Mouse (Mus musculus) left cerebral cortex, adult 8-10 months (tissue): ENCODE data around the gene Atpaf2. TPM values are rescaled to one million over a fixed set of nuclear protein-coding genes. Genes with fewer than 3 reads are reported as not detected.
"Not testable (repeated sequence)": the region's sequence is repeated elsewhere in the genome, so short reads cannot be mapped to it uniquely, and the experiment has no call there.

Experiments
- DNase-seq, 2 experiments: peaks; one replicate each; pipeline ENCODE4 v3.0.0; 2022; ENCODE audit warnings: low spot score in 2 of 2
- total RNA-seq, 4 experiments: library from RNA; stranded (reverse); gene quantifications; 2 replicates each; pipeline ENCODE4 v1.2.4; 2022

The Atpaf2 gene
- total RNA-seq: 10 to 100 TPM; 27.7 to 34.3 (median 30.8) TPM

DNA sequence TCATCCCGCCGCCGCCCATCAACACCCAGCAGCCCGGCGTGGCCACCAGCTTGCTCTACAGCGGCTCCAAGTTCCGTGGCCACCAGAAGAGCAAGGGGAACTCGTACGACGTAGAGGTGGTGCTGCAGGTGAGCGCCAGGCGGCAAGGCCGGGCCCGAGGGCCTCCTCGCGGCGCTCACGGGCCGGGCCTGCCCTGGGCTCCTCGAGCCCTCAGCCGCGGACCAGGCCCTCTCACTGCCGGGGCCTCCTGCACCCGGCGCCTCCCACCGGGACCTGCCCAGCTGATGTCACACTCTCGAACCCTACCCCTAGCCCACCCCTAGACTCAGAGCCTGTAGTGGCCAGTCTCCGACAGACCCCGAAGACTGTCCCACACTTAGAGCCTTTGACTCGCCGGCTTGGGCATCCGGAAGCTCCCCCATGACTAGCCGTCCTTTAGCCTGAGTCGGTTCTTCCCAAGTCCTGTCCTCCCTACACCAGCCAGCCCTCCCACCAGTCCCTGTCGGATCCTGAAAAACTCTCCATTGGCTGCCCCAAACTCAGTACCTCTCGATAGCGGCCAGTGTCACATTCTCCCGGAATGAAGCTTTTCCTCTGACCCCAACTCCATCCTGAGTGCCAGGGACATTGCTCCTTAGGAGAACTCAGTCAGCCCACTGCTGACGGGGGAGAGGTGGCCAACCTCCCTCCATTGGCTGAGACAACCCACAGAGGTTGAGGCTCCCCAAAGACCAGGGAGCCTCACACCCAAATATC is at the start of gene Atpaf2:
Gene Atpaf2, minus strand, starts transcription at position 741 of the 756 bp plus-strand sequence.
- peak in 1 of 2 experiments; percentile 25 for DNase-seq

DNA sequence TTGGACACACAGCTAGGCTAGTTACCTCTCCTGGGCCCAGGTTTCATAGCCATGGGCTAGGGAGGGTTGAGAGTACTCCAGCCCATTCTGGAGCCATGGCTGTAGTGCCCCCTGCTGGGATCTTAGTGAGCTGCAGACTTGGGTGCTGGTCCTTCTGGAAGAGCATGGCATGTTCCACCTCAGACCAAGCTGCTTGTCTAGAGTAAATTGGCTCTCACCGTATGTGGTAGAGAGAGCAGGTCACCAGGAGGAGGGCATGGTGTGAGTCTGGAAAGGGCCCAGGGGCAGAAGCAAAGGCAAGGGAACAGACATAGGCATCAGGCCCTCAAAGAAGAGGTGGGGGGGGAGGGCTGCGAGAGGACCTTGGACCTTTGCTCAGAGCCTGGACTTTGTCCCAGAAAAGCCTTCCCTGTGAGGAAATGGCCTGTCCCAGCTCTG is 47.7 kb upstream of the Atpaf2 start:
- DNase-seq: no peak

DNA sequence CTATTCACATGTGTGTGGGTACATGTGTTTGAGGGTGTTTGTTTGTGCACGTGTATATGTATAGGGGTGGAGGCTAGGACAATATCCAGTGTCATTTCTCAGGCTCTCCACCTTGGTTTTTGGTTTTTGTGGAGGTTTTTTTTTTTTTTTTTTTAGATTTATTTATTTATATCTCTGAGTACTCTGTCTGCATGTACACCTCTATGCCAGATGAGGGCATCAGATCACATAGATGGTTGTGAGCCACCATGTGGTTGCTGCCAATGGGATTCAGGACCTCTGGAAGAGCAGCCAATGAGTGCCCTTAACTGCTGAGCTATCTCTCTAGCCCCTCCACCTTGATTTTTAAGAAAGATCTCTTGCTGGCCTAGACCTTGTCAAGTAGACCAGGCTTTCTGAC is 39.7 kb upstream of the Atpaf2 start:
- DNase-seq: no peak

DNA sequence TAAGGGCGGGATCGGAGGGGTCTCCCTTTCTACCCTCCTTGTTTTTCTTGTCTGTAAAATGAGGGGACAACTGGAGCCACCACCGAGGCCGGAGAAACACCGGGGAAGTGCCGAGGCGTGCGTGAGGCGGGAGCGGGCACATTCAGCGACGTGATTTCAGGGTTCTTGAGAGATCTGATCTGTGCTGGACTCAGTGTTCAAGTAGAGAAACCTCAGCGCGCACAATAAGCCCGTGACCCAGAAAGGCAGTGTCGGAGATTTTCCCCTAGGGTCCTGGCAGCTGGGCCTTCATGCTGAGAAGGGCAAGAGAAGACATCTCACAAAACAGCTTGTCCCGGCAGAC is 36.5 kb upstream of the Atpaf2 start:
- no peak for DNase-seq

DNA sequence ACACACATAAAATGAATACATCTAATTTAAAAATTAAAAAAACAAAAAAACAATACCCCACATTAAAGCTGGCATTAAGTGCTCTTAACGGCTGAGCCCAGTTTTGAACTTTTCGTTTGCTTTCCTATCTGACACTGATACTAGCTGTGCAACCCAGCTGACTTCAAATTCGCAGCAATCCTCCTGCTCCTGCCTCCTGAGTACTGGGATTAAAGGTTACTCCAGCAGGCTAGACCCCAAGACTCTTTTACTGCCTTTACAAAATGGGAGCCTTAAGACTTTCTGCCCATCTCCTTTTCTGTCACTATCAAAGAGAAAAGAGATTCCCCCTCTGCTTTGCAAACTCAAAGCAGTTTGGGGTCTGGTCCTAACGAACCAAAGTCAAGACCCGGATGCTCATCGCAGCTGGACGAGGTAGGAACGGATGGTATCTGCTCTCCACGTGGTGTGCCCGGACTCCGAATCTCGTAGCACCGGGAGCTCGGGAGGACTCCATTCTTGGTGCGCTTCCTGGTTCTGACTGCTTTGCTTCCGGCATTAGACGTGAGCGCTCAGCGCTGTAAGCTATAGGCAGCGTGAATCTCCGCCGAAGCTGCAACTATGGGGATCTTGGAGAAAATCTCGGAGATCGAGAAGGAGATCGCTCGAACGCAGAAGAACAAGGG is 36.0 kb upstream of the Atpaf2 start, which contains the start of gene Drg2:
Gene Drg2, plus strand, starts transcription at position 512 of the 665 bp plus-strand sequence.
- DNase-seq: peak; percentile 76 to 92

DNA sequence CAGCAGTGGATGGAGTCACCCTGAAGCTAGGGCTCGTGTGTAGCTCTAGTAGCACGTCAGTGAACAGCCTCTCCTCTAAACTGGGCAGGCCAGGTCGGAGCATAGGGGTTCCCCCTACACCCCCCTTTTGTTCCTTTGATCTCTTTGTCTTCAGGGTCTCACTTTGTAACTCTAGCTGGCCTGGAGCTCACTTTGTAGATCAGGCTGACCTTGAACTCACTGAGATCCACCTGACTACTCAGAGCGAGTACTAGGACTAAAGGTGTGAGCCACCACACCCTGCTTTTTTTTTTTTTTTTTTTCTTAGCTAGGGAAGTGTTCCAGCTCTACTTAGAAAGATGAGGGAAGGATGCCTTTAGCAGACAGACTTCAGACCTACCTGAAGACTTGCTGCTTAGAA is 25.8 kb upstream of the Atpaf2 start:
- no peak for DNase-seq

DNA sequence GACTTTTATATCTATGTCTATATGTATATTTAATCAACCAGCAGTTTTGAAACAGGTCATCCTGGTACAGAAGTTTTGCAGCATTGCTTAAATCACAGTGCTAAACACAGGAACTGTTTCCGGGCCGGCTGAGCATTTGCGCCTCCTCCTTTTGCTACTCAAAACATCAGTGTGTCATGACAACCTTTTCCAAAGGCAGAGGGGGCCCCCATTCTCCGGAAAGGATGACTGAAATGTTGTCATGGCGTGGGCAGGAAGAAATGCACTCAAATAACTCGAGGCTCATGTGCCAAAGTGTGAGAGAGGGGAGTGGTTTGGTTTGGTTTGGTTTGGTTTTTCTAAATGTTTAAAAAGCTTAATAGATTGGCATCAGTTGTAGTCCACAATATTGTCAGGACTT is 24.6 kb upstream of the Atpaf2 start:
- DNase-seq: no peak

DNA sequence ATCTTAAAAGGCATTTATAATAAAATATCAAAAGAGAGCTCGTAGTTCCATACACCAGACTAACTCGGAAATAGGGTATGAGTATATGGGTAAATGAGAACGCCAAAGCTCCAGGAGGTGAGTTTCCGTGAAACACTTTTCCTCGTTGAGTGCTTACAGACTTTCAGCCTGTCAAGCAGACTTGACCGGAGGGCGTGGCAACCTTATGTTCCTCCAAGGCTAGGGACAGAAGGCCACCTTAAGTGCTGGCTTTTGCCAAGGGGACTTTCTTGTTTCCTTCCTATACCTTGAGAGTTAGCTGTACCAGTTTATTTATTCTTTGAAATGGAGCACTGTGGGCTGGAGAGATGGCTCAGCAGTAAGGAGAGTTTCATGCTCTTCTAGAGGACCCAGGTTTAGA is 21.9 kb upstream of the Atpaf2 start:
- DNase-seq: no peak

DNA sequence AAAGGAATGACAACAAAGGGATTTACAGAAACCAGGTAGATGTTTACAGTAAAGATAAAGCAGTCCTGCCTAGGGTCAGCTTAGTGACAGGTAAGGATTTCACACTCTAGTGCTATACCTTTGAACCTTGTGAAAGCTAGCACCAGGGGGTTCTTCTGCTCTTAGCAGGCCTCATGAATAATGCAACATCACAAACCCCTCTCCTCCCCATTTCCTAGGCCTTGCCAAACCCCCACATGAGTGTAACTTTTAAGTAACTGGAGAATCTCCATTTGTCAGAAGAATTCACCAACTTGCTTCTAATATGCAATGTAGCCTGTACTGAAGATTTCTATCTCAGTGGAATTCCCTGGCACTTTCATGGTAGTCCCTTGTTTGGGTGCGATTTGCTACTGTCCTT is 21.4 kb upstream of the Atpaf2 start:
- DNase-seq: not testable (repeated sequence)

DNA sequence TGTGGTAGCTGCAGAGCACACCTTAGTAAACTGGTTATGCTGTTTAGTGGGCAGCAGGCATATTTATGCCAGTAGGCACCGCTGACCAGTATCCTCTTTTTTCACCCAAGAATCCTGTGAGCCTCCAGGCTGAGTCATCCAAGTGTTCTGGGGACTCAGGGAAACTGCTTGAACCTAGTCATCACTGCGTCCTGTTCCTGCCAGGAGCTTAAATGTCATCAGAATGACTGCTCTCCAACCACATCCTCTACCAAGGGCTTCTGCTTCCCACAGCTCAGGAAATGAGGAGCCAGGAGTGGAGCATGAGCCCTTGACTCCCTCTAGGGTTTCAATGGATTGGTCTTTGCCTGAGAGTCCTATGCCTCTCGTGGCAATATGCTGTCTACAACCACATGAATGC is 18.4 kb upstream of the Atpaf2 start:
- no peak for DNase-seq

DNA sequence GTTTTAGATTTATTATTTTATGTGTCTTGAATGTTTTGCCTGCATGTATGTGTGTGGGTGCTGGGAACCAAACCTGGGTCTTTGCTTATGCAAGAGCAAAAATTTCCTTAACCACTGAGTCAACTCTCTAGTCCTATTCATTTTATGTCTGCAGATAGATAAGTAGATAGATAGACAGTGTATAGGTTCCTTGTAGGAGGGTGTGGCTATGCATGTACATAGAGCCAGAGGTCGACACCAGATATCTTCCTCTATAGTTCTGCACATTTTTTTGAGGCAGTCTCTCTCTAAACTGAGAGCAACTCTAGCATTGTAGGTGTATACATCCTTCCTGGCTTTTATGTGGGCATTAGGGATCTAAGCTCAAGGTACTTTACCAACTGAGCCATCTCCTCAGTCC is 16.9 kb upstream of the Atpaf2 start:
- DNase-seq: no peak

DNA sequence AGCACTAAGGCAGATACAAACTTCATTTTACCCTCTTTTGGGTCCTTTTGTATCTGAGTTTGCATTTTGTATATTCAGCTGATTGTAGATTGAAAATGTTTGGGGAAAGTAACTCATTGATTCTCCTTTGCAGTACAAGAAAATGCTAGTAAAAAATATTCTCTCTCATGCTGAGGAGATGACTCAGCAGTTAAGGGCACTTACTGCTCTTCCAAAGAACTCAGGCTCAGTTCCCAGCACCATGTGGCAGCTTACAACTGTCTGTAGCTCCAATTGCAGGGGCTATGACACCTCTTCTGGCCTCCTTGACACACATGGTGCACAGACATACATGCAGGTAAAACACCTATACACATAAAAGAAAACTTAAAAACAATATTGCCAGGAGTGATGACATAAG is 15.2 kb upstream of the Atpaf2 start:
- DNase-seq: no peak

DNA sequence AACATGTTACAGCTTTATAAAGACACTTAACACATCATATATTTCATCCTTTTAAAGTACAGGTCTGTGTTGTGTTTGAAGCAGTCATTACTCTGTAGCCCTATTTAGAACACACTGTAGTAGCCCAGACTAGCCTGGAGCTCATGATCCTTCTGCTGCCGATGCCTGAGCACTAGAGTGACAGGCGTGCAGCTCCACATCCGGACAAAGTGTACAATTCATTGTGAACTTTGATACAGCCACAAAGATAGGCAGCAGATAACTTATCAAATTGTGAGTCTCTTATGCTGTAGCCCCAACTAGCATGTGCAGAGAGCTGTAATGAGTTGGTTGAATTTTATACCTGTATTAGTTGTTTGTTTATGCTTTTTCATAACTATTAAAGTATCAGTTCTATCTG is 9.4 kb upstream of the Atpaf2 start:
- DNase-seq: no peak

DNA sequence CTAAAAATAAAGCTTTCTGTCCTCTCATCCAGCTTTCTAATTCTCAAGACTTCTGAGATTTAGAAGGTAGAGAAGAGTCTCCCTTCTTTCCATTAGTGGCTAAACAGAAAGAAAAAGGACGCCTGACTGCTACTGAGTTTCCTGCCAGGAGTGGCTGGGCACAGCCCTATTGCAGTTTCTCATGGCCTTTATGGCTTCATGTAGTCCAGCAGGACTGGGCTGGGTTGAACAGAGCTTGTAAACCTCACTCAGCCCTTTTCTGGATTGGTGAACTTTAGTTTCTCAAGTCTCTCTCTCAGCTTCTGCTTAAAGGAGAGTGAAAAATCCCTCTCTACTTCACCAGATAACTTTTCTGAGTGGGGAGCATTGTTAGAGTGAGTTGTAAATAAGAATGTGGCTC is 8.2 kb upstream of the Atpaf2 start:
- no peak for DNase-seq

DNA sequence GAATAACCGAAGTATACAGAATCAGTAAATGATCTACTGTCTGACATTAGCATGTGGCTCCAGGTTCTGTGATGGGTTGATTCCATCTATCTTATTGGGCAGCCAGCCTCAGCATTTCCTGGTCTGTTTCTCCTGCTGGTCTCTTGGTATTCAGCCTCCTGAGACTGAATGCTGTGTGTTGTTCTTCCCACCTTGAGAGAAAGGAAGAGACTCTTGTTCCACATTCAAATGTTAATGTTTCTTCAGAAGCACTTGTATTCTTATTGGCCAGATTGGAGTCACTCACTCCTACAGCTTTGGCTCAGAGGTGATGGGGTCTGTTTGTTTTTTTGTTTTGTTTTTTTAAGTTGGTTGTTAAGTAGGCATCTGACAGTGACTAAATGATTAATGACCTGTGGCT is 4.7 kb upstream of the Atpaf2 start:
- no peak for DNase-seq

DNA sequence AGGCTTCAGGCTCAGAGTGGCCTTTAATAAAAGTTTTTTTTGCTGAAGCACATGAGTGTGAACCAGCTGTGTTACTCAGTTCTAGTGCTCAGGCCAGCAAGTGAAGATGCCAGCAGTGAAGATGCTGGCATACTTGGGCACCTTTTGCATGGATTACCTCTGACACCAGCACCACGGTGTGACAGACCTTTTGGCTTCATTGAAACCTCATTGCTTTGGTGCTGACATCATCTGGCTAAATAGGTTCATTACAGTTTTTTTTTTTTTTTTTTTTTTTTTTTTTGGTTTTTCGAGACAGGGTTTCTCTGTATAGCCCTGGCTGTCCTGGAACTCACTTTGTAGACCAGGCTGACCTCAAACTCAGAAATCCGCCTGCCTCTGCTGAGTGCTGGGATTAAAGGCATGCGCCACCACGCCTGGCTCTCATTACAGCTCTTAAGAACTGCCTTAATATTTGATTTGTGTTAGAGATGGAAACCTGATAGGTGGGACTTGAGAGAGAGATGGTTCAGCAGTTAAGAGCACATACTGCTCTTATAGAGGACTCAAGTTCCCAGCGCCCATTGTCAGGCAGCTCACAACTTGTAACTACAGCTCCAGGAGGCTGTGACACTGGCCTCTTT is 3.9 kb upstream of the Atpaf2 start:
- no peak for DNase-seq

DNA sequence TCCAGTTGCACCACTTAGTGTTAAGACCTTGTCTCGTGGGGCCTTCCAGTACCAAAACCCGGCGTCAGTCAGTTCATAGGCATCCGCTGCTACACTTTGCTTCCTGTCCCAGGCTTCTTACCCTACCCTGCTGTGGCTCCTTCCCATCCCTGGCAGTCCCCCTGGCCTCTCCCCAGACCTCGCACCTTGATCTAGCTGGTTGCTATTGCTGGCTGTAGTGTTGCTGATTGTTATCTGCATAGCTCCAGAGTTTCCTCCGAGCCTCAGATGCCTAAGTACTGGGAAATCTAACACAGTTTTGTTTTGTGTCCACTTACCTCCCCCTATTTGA is 181 bp upstream of the Atpaf2 start:
- DNase-seq: no peak

DNA sequence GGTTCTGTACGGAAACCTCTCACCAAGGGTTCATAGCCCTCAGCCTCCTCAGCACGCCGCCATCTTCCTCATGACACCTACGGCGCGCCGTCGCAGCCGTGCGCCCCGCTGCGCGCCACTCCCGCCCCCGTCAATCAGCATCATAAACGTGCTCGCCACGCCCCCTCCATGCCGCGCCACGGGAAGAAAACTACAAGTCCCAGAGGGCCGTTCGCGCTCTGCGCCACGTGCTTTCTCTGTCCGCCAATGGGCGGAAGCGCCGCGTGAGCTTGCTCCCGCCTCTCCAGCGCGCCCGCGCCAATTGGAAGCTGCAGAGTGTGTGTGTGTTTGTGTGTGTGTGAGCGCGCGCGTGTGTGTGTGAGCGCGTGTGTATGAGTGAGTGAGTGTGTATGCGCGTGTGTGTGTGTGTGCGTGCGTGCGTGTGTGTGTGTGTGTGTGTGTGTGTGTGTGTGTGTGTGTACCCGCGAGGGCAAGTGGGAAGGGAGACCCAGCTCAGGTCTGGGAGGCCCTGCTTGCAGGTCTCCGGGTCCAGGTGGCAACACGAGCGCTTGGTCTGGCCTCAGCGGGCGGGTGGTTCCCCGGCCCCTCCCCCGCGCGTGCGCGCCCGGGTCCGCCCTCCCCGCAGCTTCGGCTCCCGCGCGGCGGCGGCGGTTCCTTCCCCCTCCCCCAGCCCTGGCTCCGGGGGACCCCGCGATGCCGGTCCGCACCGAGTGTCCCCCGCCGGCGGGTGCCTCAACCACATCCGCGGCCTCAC is 1.1 kb downstream of the Atpaf2 start, which contains the start of gene Gid4:
Gene Gid4, plus strand, starts transcription at position 183 of the 754 bp plus-strand sequence.
- peak; percentile 98 to 99 for DNase-seq

DNA sequence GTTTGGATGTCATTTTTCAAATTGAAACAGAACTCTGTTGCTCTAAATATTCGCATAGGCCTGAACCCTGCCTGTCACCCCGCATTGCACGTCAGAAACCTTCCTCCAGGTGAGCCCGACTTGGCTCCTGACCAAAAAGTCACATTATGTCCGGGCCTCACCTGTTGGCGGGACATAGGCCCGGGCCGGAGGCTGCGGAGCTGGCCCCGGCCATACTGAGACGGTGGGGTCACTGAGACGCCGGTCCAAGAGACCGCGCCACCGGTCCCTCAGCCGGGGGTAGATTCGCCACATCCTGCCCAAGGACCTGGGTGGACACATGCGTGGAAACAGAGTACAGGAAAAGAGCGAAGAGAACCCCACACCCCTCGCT is 1.7 kb downstream of the Atpaf2 start:
- no peak for DNase-seq

DNA sequence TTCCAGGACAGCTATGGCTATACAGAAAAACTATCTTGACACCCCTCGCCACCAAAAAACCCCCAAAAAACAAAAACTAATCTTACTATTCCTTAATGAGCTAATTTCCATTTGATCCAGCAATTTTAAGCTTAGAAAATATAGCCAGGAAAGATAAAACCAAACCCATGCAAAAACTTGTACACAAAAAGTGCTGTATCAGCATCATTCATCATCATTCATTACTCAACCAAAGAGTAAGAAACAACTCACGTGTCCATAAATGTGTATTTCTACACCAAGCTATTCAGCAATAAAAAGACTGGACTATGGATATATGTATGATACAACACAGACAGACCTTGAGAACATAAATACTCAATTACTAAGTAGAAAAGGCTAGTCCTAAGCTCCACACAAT is 5.3 kb downstream of the Atpaf2 start:
- DNase-seq: no peak

DNA sequence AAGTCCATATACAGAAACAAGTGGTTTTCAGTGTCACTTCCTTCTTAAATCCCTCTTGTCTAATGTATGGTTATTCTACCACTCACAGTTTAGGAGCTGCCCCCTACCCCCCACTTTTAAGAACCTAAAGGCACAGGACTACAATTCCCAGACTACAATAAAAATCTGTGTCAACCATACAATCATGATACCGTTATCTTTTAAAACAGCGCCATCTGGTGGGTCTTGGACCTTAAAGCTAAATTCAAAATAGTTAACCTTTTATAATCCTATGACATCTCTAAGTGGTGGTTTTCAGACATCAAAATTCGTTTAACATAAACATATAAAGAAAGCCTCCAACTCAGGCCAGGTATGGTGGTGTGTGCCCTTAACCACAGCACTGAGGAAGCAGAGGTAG is 6.1 kb downstream of the Atpaf2 start:
- no peak for DNase-seq

DNA sequence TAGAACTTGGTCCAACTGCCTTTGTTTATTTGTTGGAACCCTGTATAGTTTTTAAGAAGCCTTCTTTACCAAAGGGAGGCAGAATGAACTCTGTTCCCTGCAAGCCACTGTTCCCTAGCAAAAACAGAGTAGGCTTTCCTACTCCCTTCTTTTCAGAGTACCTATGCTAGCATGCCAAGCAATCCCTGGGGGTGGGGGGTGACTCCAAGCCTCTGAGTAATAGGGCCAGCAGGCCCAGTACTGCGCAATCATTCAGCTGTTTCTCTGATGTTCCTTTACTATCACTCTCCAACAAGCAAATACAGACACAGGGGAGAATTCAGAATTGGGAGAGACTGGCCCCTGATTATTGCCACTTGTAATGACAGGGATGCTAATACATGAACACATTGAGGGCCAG is 11.7 kb downstream of the Atpaf2 start:
- no peak for DNase-seq
